Mouse (Mus musculus): ENCODE measurements around the gene Vmn1r213. TPM values are rescaled to one million over a fixed set of nuclear protein-coding genes. Genes with fewer than 3 reads are reported as not detected.

The Vmn1r213 gene
- not detected in 2 replicates for polyA plus RNA-seq (2016; fragmentation: Nextera tagmentation; extraction: Ambion mirVana)

DNA sequence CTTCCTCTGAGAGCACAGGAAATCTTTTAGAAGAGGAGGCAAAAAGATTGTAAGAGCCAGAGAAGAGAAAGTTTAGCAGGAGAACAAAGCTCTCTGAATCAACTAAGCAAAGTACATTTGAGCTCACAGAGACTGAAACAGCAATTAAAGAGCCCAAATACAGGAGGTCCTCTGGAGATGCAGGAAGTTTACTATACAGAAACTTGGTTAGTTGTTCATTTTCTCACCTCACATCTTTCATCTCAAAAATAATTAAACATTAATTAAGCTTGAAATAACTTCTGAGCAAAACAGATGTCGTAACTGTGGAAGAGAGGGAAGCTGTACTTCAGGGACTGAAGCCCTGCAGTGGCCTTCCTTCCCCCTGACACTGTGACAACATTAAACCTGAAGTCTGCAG, at the start of gene Vmn1r213:
Gene Vmn1r213, plus strand, starts transcription at position 301 of the 400 bp plus-strand sequence.
- no peak within 1 kb of the TSS for H3K27ac ChIP-seq (ENCODE audit: poor library complexity, severe bottlenecking)
- H3K9ac ChIP-seq = no peak within 1 kb of the TSS
- no peak within 1 kb of the TSS for H3K4me2 ChIP-seq
- 63% methylated on average over 1 of the region's 1 CpGs for WGBS
- no peaks in the 10 kb centered on the region for H3K27me3 ChIP-seq (replicated peaks)
- no peaks in the 10 kb centered on the region for H3K36me3 ChIP-seq
- no peaks in the 10 kb centered on the region for H3K4me1 ChIP-seq (replicated peaks)
- H3K9me3 ChIP-seq (replicated peaks) = peaks cover 3% of the 10 kb centered on the region; the same call in 1 of the 2 replicates
- H3K4me3 ChIP-seq = no peak within 1 kb of the TSS
- no peak for ATAC-seq (ENCODE audit: insufficient number of reproducible peaks, low FRiP score)

DNA sequence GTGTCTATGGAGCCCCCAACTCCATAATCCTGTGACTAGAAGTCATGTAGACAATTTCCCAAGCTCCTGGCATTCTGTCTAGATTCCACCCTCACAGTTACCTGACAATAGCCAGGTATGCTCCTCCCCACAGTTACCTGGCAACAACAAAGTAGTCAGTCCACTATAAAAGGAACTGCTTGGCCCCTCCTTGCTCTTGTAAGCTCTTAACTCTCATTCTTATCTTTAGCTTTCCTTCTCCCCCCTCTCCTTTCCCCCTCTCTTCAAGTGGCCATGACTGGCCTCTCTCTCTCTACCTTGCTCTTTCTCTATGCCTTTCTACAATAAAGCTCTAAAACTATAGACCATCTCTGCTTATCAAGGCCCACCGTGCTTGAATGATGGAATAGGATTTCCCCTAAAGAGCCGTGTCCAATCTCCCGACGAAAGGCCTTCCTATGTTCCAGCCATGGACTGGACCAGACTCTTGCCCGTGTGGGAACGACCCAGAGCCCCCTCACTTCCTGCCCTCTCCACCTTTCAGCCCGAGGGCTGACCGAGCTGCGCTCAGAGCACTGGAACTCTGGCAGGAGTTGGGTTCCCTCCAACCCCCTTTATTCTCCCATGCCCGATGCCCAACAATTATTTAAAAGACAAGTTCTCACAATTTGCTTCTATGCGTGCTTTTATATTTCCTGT, 17.1 kb upstream of the Vmn1r213 start:
- Histone ChIP-seq H3K4me2 (no peak overlapping the region), H3K9me3 (replicated peaks) (peaks cover 12% of the 10 kb centered on the region; the same call in 1 of the 2 replicates), H3K27me3 (replicated peaks) (no peaks in the 10 kb centered on the region), H3K4me3 (no peak overlapping the region), H3K36me3 (no peaks in the 10 kb centered on the region), H3K27ac (ENCODE audit: poor library complexity, severe bottlenecking) (no peak overlapping the region), H3K4me1 (replicated peaks) (no peaks in the 10 kb centered on the region), H3K9ac (no peak overlapping the region)
- WGBS = 85% methylated on average over 11 of the region's 11 CpGs
- no peak for ATAC-seq (ENCODE audit: insufficient number of reproducible peaks, low FRiP score)

- WGBS = 64% methylated on average over 1 of the region's 1 CpGs
- Histone ChIP-seq H3K4me2 (no peak overlapping the region), H3K9ac (no peak overlapping the region), H3K9me3 (replicated peaks) (0 out of 2 replicates have a peak, but pooled peaks cover 15% of the 10 kb centered on the region), H3K4me3 (no peak overlapping the region), H3K27ac (ENCODE audit: poor library complexity, severe bottlenecking) (no peak overlapping the region), H3K4me1 (replicated peaks) (no peaks in the 10 kb centered on the region), H3K27me3 (replicated peaks) (no peaks in the 10 kb centered on the region), H3K36me3 (no peaks in the 10 kb centered on the region)
- no peak for ATAC-seq (ENCODE audit: insufficient number of reproducible peaks, low FRiP score)
Observed at GRCm38 (mm10) chr13:22992178-22992700, 15.2 kb upstream of the Vmn1r213 start.

DNA sequence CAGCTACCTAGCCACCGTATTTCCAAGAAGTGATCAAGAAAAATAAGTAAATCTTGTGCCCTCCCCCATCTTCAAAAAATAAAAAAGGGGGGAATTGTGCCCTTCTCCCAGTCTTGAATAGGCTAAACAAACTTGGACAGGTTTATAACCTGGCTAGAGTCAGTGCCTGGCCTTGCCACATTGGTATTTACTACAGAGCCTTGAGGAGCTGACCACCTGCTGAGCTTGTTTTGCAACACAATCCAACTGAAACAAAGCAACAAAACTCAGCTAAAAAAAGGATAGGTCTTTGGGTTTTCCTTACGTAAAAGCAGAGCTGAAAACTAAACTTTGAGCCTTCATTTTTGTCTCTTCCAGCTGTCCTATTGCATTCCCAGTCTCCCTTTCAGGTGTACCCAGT, 14.7 kb upstream of the Vmn1r213 start:
- ATAC-seq (ENCODE audit: insufficient number of reproducible peaks, low FRiP score) = no peak
- Histone ChIP-seq H3K4me2 (no peak overlapping the region), H3K27ac (ENCODE audit: poor library complexity, severe bottlenecking) (no peak overlapping the region), H3K27me3 (replicated peaks) (no peaks in the 10 kb centered on the region), H3K4me3 (no peak overlapping the region), H3K9ac (no peak overlapping the region), H3K36me3 (no peaks in the 10 kb centered on the region), H3K9me3 (replicated peaks) (peaks cover 20% of the 10 kb centered on the region; the same call in 1 of the 2 replicates), H3K4me1 (replicated peaks) (no peaks in the 10 kb centered on the region)
- 58% methylated on average over 2 of the region's 2 CpGs for WGBS

- no peaks in the 10 kb centered on the region for H3K9me3 ChIP-seq (replicated peaks)
- ATAC-seq (ENCODE audit: insufficient number of reproducible peaks, low FRiP score) = no peak
Observed at GRCm38 (mm10) chr13:23018158-23018557, 10.7 kb downstream of the Vmn1r213 start.

GRCm38 (mm10) chr13:23024812-23025211, 17.4 kb downstream of the Vmn1r213 start:
- Histone ChIP-seq H3K4me3 (no peak overlapping the region), H3K9me3 (replicated peaks) (no peaks in the 10 kb centered on the region)

More at GRCm38 (mm10) chr13:23018158-23018557, 10.7 kb downstream of the Vmn1r213 start:
- Histone ChIP-seq H3K27me3 (replicated peaks) (no peaks in the 10 kb centered on the region), H3K4me2 (no peak overlapping the region), H3K36me3 (no peaks in the 10 kb centered on the region), H3K9ac (no peak overlapping the region), H3K4me3 (no peak overlapping the region), H3K27ac (ENCODE audit: poor library complexity, severe bottlenecking) (no peak overlapping the region), H3K4me1 (replicated peaks) (no peaks in the 10 kb centered on the region)

DNA sequence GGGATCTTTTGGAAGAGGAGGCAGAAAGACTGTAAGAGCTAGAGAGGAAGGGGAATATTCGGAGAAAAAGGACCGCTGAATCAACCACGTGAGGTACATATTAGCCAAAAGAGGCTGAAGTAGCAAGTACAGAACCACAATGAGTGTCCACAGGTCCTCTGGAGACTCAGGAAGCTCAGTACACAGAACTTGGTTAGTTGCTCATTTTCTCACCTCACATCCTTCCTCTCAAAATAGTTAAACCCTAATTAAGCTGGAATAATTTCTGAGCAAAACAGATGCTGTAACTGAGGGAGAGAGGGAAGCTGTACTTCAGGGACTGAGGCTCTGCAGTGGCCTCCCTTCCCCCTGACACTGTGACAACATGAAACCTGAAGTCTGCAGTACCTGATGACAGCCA, 22.7 kb downstream of the Vmn1r213 start, which contains the start of gene Vmn1r214:
Gene Vmn1r214, plus strand, starts transcription at position 301 of the 400 bp plus-strand sequence.
- no peaks in the 10 kb centered on the region for H3K4me1 ChIP-seq (replicated peaks)
- no peak within 1 kb of the TSS for H3K9ac ChIP-seq
- 75% methylated on average over 3 of the region's 3 CpGs for WGBS
- no peak for ATAC-seq (ENCODE audit: insufficient number of reproducible peaks, low FRiP score)
- H3K27me3 ChIP-seq (replicated peaks) = no peaks in the 10 kb centered on the region
- no peak within 1 kb of the TSS for H3K4me2 ChIP-seq
- no peaks in the 10 kb centered on the region for H3K36me3 ChIP-seq
- H3K27ac ChIP-seq (ENCODE audit: poor library complexity, severe bottlenecking) = no peak within 1 kb of the TSS
- H3K9me3 ChIP-seq (replicated peaks) = no peaks in the 10 kb centered on the region
- no peak within 1 kb of the TSS for H3K4me3 ChIP-seq

More at GRCm38 (mm10) chr13:23024812-23025211, 17.4 kb downstream of the Vmn1r213 start:
- no peak for ATAC-seq (ENCODE audit: insufficient number of reproducible peaks, low FRiP score)
- H3K9ac ChIP-seq = no peak overlapping the region
- no peak overlapping the region for H3K27ac ChIP-seq (ENCODE audit: poor library complexity, severe bottlenecking)
- H3K36me3 ChIP-seq = no peaks in the 10 kb centered on the region
- no peak overlapping the region for H3K4me2 ChIP-seq
- H3K27me3 ChIP-seq (replicated peaks) = no peaks in the 10 kb centered on the region
- no peaks in the 10 kb centered on the region for H3K4me1 ChIP-seq (replicated peaks)

DNA sequence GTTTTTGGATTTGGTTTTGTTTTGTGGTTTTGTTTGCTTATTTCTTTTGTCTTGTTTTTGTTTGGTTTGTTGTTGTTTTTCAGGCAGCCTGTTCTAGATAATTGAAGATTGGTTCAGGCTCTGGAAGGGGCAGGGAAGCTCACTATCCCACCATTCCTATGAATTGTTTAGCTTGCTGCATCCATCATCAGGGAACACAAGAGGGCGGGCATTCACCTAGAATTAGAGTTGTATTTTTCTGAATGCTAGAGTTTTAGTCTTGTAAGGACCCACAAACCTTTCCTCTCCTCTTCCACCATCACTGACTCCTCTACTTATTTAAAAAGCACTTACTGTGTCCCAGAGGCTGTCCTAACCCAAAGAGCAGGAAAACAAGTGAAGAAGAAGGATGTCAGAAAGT, 50.3 kb downstream of the Vmn1r213 start:
- H3K27ac ChIP-seq (ENCODE audit: poor library complexity, severe bottlenecking) = no peak overlapping the region
- H3K9ac ChIP-seq = no peak overlapping the region
- H3K27me3 ChIP-seq (replicated peaks) = no peaks in the 10 kb centered on the region
- WGBS = 47% methylated on average over 1 of the region's 1 CpGs
- H3K4me3 ChIP-seq = no peak overlapping the region
- H3K36me3 ChIP-seq = no peaks in the 10 kb centered on the region
- no peaks in the 10 kb centered on the region for H3K4me1 ChIP-seq (replicated peaks)
- no peak for ATAC-seq (ENCODE audit: insufficient number of reproducible peaks, low FRiP score)
- H3K9me3 ChIP-seq (replicated peaks) = no peaks in the 10 kb centered on the region
- no peak overlapping the region for H3K4me2 ChIP-seq

Other genes starting within 250 kb of the Vmn1r213 start
- not detected in 2 replicates for gene Vmn1r208, start 230.3 kb upstream of the Vmn1r213 start, polyA plus RNA-seq (2016; fragmentation: Nextera tagmentation; extraction: Ambion mirVana)
- gene Vmn1r209, start 198.0 kb upstream of the Vmn1r213 start, polyA plus RNA-seq (2016; fragmentation: Nextera tagmentation; extraction: Ambion mirVana) = not detected in 2 replicates
- not detected in 2 replicates for gene Vmn1r210, start 176.3 kb upstream of the Vmn1r213 start, polyA plus RNA-seq (2016; fragmentation: Nextera tagmentation; extraction: Ambion mirVana)
- not detected in 2 replicates for gene Vmn1r211, start 150.1 kb upstream of the Vmn1r213 start, polyA plus RNA-seq (2016; fragmentation: Nextera tagmentation; extraction: Ambion mirVana)
- gene Vmn1r212, start 123.5 kb upstream of the Vmn1r213 start, polyA plus RNA-seq (2016; fragmentation: Nextera tagmentation; extraction: Ambion mirVana) = not detected in 2 replicates
- gene Vmn1r214, start 22.8 kb downstream of the Vmn1r213 start, polyA plus RNA-seq (2016; fragmentation: Nextera tagmentation; extraction: Ambion mirVana) = not detected in 2 replicates
- not detected in 2 replicates for gene Vmn1r215, start 60.4 kb downstream of the Vmn1r213 start, polyA plus RNA-seq (2016; fragmentation: Nextera tagmentation; extraction: Ambion mirVana)
- not detected in 2 replicates for gene Vmn1r217, start 110.6 kb downstream of the Vmn1r213 start, polyA plus RNA-seq (2016; fragmentation: Nextera tagmentation; extraction: Ambion mirVana)
- not detected in 2 replicates for gene Vmn1r218, start 125.5 kb downstream of the Vmn1r213 start, polyA plus RNA-seq (2016; fragmentation: Nextera tagmentation; extraction: Ambion mirVana)
- gene Vmn1r219, start 151.7 kb downstream of the Vmn1r213 start, polyA plus RNA-seq (2016; fragmentation: Nextera tagmentation; extraction: Ambion mirVana) = not detected in 2 replicates
- gene Vmn1r220, start 180.3 kb downstream of the Vmn1r213 start, polyA plus RNA-seq (2016; fragmentation: Nextera tagmentation; extraction: Ambion mirVana) = not detected in 2 replicates
- gene Vmn1r221, start 206.5 kb downstream of the Vmn1r213 start, polyA plus RNA-seq (2016; fragmentation: Nextera tagmentation; extraction: Ambion mirVana) = not detected in 2 replicates
- gene Vmn1r222, start 228.3 kb downstream of the Vmn1r213 start, polyA plus RNA-seq (2016; fragmentation: Nextera tagmentation; extraction: Ambion mirVana) = not detected in 2 replicates
- not detected in 2 replicates for gene Vmn1r223, start 239.5 kb downstream of the Vmn1r213 start, polyA plus RNA-seq (2016; fragmentation: Nextera tagmentation; extraction: Ambion mirVana)

All from heart, embryonic 12.5 days (tissue).